Mouse (Mus musculus) left cerebral cortex, postnatal 4 days (tissue): ENCODE measurements around the gene Arhgap25. TPM values are rescaled to one million over a fixed set of nuclear protein-coding genes. Genes with fewer than 3 reads are reported as not detected.
"Not testable (repeated sequence)": the region's sequence is repeated elsewhere in the genome, so short reads cannot be mapped to it uniquely, and the experiment has no call there.

Source experiments
- DNase-seq: peaks from one replicate; pipeline ENCODE4 v3.0.0-alpha.2; 2022
- intact Hi-C: fragments of 180-260 bp; cut with DNase I; formaldehyde crosslinking; loops from one replicate; pipeline ENCODE4 v1.15.1; 2025
- total RNA-seq, 2 experiments: library from RNA; stranded (reverse); gene quantifications; 2 replicates each; pipeline ENCODE4 v1.2.3; 2021

Gene Arhgap25
- total RNA-seq, 2 experiments from 2014 or later = 2.4 to 3.7 TPM

GRCm38 (mm10) chr6:87510999-87511398 lies 22.1 kb downstream of the Arhgap25 start:
- no peak for DNase-seq
- intact Hi-C loops = no loop called here

- intact Hi-C loops = no loop called here
- no peak for DNase-seq
Measured at GRCm38 (mm10) chr6:87509806-87510205, 23.3 kb downstream of the Arhgap25 start.

- intact Hi-C loops = no loop called here
- DNase-seq = no peak
Measured at GRCm38 (mm10) chr6:87504875-87505274, 28.2 kb downstream of the Arhgap25 start.

- intact Hi-C loops = no loop called here
- no peak for DNase-seq
Measured at GRCm38 (mm10) chr6:87503976-87504375, 29.1 kb downstream of the Arhgap25 start.

- intact Hi-C loops = no loop called here
- DNase-seq = no peak
Measured at GRCm38 (mm10) chr6:87503536-87503935, 29.5 kb downstream of the Arhgap25 start.

GRCm38 (mm10) chr6:87502831-87503286 lies 30.2 kb downstream of the Arhgap25 start:
- no peak for DNase-seq
- intact Hi-C loops = no loop called here

GRCm38 (mm10) chr6:87502411-87502810 lies 30.6 kb downstream of the Arhgap25 start:
- intact Hi-C loops = no loop called here
- no peak for DNase-seq

GRCm38 (mm10) chr6:87500696-87501095 lies 32.4 kb downstream of the Arhgap25 start:
- intact Hi-C loops = no loop called here
- no peak for DNase-seq

- intact Hi-C loops = no loop called here
- DNase-seq = no peak
Measured at GRCm38 (mm10) chr6:87499791-87500190, 33.3 kb downstream of the Arhgap25 start.

GRCm38 (mm10) chr6:87496143-87496542 lies 36.9 kb downstream of the Arhgap25 start:
- intact Hi-C loops = no loop called here
- no peak for DNase-seq

GRCm38 (mm10) chr6:87494339-87494738 lies 38.7 kb downstream of the Arhgap25 start:
- intact Hi-C loops = no loop called here
- DNase-seq = no peak

- intact Hi-C loops = no loop called here
- no peak for DNase-seq
Measured at GRCm38 (mm10) chr6:87487657-87488426, 45.2 kb downstream of the Arhgap25 start.

- DNase-seq = no peak
- intact Hi-C loops = no loop called here
Measured at GRCm38 (mm10) chr6:87484806-87485205, 48.3 kb downstream of the Arhgap25 start.

GRCm38 (mm10) chr6:87483900-87484289 lies 49.2 kb downstream of the Arhgap25 start:
- no peak for DNase-seq
- intact Hi-C loops = no loop called here

- intact Hi-C loops = no loop called here
- DNase-seq = no peak
Measured at GRCm38 (mm10) chr6:87483224-87483899, 49.7 kb downstream of the Arhgap25 start.

GRCm38 (mm10) chr6:87479291-87479999 lies 53.6 kb downstream of the Arhgap25 start:
- DNase-seq = no peak
- intact Hi-C loops = no loop called here

GRCm38 (mm10) chr6:87478847-87479246 lies 54.2 kb downstream of the Arhgap25 start:
- no peak for DNase-seq
- intact Hi-C loops = no loop called here

GRCm38 (mm10) chr6:87475223-87475622 lies 57.8 kb downstream of the Arhgap25 start:
- DNase-seq = no peak
- intact Hi-C loops = no loop called here

GRCm38 (mm10) chr6:87470098-87470497 lies 63.0 kb downstream of the Arhgap25 start:
- DNase-seq, intact Hi-C loops: not testable (repeated sequence)

- intact Hi-C loops = no loop called here
- DNase-seq = no peak
Measured at GRCm38 (mm10) chr6:87468372-87468771, 64.7 kb downstream of the Arhgap25 start.

GRCm38 (mm10) chr6:87467373-87467772 lies 65.7 kb downstream of the Arhgap25 start:
- intact Hi-C loops = no loop called here
- no peak for DNase-seq
